Mouse (Mus musculus): ENCODE measurements at regions not wholly inside any gene's neighbourhood (a gene's known extent, or its start where the extent isn't known, plus 50 kb on each side); places are given as distances from the start of the nearest gene placed in this dataset.

DNA sequence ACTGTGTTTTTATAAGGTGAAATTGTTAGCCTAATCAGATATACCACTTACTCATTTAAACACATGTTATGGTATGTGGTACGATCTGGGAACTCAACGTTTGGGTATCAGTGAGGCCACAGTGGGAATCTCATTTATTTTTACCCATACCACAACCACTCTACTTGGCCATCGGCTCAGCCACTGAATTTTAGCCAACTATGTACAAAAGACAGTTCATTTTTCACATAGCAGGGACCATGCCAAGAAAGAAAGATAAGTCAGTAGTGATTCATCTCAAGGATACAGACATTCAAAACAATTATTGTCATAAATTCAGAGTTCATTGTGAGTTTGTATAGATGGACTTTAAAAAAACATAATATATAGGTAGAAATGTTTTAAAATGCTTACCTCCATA lies 634.7 kb upstream of the Adgrl2 start:
- CTCF ChIA-PET: no interaction called here

DNA sequence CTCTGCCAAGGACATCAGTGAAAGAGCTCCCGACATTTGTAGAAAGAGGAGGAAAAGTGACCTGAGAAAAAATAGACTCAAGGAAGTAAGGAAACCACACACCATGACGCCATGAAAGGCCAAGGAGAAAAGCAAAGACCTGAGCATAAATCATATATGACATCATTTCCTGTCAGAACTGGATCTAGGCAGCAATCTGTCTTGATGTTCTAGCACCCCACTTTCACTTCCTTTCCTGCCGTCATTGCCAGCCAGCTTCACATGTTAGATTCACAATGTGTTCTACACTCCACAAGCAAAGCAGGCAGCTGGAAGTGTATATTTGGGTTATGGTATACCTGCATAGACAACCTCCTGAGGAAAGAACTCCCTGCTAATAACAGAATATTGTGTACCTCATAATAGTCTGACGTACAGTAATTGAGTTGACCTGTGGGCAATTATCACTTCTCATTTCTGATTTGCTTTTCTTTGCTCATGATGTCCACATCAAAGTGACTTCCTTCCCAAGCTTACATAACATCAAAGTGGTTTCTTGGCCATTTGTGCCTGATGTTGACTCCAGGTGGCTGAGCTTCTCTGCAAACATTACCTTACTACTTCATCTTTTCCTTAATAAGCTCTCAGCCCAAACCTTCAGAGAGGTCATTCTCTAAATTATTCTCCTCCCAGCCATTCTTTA lies 633.6 kb upstream of the Adgrl2 start:
- CTCF ChIA-PET: no interaction called here

DNA sequence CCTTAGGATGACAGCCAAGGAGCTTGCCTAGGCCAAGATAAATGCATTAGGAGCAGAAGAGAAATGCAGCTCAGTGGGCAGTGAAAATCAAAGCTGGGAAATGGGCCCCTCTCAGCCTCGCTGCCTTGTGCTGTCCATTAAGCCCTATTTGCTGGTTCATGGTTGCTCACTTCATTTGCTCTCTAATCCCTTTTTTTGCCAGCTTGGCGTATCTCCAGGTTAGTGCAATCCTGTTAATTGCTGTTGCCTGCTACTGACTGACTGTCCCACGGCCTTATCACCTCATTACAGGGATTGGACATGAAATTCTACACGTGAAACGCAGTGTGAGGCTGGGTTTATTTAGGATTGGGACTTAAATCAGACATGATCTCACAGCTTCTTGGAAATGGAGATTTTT lies 613.5 kb upstream of the Adgrl2 start:
- CTCF ChIA-PET: no interaction called here

DNA sequence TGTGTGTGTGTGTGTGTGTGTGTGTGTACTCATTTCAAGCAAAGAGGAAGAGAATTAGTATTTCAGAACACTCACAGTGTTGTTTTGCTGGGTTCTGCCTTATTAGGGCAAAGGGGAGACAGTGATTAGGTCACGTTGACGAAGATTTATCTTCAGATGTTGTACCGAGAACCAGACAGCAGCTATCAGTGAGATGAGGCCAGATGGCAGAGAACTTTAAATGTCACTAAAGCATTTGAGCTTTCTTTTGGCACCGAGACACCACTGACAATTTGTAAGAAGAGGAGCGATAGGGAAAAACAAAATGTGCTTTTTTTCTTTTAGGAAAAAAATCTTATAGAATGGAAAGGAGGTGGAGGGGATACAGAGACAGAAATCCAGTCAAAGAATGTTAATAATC lies 610.9 kb upstream of the Adgrl2 start:
- CTCF ChIA-PET: no interaction called here

DNA sequence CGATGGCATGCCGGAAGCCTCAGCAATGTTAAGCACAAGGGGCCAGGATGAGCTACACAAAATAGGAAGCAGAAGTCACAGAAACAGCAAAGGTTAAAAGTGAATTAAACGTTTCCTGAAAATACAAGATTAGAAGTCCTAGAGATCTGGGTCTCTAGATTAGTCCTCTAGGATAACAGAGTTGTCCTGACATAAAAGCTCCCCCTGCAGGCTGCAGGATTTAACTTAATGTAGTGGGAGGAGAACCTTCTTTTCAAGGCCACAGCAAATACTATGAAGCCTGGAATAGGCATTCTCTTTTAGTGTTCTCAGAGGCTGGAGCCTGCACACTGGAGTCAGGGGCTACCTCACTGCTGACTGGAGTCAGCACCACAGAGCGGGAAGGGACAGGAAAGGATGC lies 604.1 kb upstream of the Adgrl2 start:
- CTCF ChIA-PET: no interaction called here

DNA sequence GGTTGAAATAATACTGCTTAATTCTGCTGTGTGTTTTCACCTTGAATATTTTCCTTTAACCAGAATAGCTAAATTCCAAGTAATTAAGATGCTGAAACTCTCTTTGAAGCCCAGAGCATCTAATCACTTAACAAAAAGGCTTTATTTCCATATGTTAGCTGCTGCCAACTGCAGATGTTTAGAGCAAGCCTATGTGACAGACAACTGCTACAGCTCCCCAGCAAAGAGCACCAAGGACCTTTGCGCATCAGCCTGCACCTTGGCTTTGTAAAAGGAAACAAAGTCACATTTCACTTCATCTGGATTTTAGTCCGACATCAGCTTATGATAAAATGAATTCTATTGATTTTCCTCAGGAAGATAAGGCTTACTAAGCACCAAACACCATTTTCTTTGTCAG lies 595.4 kb upstream of the Adgrl2 start:
- CTCF ChIA-PET: interaction anchor here (0.7 kb wide), 1 partner anchor 475 kb away, joined by 5 read pairs; no protein-coding TSS in a partner anchor

DNA sequence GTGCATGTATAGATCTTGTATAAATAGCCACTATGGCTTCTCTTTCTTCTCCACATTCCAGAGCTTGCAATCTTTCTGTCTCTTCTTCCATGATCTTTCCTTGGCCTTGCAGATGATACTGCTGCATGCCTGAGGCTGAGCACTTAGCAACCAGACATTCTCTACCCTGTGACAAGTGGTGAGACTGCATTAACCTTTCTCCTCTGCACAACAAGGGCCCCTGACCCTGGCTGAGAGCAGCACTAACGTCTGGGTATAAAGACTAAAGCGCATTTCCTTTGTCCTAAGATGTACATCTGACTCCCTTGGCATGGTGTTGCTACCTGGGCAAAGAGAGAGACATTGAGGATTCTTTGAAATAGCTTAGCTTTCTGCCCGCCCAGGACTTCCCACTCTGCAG lies 590.8 kb upstream of the Adgrl2 start:
- CTCF ChIA-PET: no interaction called here

DNA sequence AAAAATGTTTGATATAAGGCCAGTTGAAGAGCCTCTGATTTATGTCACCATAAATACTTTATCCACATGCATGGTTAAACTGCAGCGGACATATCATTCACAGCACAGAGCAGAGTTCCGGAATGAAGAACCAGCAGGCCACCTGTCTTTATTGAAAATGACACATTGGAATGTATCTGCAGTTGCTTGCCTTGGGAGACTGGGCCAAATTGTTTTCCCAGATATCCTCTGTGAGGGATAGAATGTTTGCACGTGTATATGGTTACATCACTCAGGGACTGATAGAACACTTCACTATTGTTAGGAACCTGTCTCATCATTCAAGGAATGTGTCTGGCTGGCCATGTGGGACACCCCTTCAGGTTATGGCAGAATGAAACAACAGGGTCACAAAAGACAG lies 585.3 kb upstream of the Adgrl2 start:
- CTCF ChIA-PET: no interaction called here

DNA sequence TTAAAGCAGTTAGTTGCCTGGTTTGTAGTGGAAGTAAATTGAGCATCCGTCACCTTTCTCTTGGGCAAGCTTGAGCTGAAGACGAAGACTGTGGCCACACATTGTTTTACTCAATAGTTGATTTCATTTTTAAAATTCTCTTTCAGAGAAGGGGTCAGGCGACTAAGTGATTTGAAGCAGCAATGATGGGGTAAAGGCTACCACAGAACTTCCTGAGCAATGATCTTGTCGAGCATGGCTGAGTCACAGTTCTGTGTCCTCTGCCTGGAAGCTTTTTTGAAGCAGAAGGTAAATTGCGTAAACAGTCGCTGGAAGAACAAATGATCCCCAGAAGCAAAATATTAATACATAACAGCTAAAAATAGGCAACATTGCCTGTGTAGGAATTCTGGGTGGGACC lies 576.5 kb upstream of the Adgrl2 start:
- CTCF ChIA-PET: no interaction called here

DNA sequence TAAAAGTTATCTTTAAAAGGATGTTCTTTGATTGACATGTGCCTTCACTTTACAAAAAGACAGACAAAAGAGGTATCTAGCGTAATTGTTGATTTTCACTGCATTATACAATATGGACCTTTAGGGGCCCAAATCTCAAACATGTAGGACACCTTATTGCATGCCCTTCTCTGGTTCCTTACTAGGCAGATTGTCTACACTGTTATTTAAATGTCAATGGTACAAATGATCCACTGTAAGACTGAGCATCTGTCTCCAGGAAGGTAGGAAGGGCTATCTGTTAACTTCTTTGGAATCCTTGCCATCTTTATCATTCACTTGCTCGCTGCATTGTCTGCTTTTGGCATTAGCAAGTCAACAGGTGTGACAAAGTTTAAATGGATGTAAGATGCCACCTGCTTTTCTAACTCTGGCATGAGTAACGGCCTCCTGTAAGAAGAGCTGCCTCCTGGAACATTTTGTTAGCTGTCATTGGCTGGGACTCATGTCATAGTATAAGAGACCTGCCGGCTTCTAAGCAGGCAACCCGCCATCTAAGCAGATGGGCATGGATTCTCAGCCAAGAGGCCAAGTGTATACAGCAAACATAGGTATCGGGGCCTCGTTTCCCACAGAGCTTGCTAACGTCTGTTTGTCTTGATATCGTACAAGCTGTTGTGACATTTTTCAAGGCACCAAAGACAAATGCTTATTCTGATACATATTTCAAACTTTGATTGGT lies 560.0 kb upstream of the Adgrl2 start:
- CTCF ChIA-PET: no interaction called here

DNA sequence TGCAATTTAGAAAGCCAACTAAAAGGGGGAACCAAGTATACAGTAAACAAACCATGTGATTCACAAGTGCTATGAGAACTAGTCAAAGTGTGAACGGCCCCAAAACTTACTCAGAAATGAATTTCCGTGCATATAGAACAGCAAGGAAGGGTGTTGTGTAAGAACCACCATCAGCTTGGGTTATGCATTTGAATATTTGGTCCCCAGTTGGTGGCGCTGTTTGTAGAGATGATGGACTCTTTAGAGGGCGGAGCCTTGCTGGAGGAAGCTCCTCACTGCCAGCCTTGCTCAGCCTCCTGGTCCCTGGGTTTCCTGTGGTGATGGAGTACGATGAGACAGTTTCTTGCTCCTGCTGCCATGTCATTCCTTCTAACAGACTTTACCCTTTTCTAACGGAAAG lies 556.7 kb upstream of the Adgrl2 start:
- CTCF ChIA-PET: no interaction called here

DNA sequence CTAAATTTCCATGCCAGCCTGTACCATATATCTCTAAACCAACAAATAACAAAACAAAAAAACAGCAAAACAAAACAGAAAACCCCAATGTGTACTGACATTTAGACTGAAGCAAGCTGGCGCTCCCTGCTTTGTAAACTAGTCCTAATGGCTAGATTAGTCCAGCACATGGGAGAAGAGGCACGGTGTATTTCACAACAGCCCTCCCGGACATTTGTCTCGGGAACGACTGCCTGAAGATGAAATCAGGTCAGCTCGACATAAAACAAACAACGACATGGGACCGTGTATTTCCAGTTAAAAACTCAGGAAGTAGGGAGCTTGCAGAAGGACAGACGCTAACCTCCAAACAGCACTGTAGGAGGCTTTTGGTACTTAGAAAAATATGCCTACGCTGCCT lies 555.9 kb upstream of the Adgrl2 start:
- CTCF ChIA-PET: no interaction called here

DNA sequence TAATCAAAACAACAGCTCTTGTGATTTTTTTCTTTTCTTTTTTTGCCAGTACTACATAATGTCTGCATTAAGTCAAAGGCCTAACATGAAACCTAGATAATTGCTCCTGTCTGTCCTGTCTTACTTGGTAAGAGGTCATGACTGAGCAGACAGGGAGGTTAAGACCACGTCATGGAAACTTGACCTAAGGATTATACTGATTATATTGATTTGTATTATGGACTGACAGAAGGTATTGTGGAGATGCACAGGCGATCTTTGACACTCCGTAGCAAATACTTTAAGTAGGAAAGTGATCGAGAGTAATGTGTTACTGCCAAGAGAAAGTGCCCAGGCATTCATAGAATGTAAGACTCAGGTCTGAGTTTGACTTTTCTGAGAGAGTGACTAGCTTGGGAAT lies 543.8 kb upstream of the Adgrl2 start:
- CTCF ChIA-PET: no interaction called here

DNA sequence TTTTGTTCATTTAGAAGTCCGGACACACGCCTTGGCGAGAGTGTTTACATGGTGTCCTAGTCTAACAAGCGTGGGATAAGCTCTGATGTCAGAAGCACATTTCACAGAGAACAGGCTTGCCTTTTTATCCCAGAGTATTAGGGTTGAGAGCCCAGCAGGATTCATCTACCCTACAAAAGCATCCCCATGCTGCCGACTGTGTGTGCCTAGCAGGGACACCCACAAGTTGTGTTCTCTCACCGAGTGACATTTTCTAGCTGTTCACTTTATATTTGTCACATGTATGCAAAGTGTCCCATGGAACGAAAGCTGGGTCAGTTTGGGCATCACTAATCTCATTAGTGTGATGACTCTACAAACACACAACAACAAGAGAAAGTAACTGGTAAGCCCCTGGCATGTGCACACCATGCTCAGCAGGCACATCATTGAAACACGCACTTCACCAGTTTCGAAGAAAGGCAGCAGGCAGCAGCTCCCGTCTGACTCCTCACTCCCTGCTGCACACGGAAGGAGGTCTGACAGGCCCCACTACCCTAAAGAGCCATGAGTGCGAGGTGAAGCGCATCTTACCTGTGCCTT lies 539.8 kb upstream of the Adgrl2 start:
- CTCF ChIA-PET: no interaction called here

DNA sequence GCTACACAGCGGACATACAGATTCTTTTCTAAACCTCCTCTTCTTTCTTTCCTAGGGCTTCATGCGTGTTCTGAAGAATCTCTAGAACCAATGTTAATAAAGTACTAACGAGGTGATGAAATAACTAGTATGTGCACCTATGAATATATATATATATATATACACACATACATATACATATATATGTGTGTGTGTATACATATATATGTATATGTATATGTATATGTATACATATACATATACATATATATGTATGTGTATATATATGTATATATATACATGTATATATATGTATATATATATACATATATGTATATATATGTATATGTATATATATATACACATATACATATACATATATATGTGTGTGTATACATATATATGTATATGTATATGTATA lies 536.2 kb upstream of the Adgrl2 start:
- CTCF ChIA-PET: no interaction called here

DNA sequence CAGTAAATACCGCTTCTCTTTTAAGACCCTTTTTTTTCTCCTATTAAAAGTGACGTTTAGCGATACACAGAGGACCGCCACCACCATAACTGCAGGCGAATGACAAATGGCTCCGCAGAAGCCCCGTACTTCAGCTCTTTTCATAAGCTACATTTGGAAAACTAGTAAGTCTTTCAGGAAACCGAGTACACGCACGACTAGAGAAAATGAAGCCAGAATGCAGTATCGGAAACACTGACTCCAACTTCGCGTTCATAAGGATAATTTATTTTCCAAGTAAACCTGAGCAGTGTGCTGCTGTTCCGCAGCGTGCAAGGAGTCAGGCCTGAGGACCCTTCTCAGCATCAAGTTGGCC lies 529.2 kb upstream of the Adgrl2 start:
- CTCF ChIA-PET: no interaction called here

DNA sequence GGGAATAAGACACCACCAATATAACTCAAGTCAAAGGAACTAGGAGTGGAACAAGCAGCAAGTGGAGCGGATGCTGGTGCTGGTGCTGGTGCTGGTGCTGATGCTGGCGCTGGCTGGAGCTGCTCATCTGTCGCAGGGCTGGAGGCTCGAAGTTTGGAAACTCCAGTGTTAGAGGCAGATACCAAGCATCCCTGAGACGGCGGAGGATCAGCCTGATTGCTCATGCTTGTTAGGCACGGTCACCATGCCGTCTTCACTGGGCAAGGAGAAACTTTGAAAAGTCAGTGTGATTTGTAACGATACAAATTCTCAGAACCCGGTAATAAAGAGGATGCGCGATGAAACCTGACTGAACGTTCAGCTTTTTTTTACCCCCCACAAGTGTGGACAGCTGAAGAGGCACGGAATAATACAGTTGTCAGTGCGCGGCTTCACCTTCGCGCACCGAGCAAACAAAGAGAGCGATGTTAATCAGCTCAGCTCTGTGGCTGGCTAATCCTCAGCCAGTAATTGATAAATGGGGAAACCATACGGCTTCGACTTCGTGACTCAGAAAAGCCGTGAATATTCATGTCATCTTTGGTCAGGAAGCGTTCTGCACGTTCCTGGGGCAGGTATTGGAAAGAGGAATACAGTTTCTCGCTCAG lies 528.7 kb upstream of the Adgrl2 start:
- CTCF ChIA-PET: no interaction called here

DNA sequence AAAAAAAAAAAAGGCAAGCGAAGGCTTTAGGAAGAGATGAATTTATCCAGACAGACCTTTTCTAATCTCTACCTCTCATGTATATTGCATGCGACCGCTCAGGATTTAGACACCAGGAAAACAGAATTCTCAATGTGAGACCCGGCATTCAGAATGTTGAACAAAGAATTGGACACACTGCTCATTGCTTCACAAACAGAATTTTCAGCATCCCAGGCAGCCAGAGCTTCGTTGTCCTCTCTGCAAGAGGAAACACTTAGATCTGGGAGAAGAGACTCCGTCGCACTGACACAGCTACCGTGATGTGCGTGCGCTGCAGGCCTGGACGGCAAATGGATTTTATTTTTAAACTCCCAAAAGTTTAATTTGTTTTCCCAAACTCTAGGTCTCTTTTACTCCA lies 527.2 kb upstream of the Adgrl2 start:
- CTCF ChIA-PET: no interaction called here

DNA sequence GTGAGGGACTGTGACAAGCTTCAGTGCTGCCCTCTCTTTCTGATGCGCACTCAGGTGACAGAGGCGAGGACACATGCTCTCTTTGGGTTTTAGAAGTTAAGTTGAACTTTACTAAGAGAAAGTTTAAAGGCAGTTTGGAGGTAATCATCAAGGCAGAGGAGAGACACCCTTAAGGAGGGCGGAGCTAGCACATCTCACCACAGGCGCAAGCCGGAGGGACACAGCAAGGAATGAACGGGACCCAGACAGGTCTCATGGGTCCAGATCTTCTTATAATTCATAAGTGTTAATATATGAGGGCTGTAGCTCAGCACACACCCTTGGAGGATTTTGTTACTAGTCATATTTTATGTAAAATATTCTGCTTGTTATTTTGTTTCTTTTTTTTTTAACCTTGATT lies 518.8 kb upstream of the Adgrl2 start:
- CTCF ChIA-PET: no interaction called here

DNA sequence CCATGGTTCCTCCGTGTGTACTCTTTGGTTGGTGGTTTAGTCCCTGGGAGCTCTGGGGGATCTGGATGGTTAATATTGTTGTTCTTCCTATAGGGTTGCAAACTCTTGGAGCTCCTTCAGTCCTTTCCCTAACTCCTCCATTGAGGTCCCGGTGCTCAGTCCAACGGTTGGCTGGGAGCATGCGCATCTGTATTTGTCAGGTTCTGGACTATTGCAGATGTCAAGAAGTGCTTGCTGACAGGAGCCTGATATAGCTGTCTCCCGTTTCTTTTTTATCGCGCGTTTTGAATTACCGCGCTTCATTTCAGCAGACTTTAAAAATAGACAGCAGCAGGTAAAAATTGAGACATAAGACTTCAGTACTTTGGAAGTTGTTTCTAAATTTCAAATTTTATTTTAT lies 518.3 kb upstream of the Adgrl2 start:
- CTCF ChIA-PET: no interaction called here

DNA sequence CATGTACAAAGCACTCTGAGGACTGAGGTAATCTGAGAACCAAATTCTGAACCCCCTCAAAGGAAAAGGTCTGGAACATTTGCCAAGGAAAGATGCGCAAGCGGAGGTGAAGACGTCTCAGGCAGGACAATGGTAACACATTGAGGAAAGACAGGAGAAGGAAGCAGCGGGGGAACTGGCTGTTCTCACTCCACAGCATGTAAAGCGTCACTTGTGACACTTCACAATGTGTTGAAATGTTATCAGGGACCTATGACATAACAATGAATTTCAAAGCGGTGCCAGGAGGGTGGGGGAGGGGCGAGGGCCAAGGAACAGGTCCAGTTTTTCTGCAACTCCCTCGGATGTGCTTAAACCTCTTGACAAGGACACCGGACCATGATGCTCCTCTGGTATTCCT lies 515.3 kb upstream of the Adgrl2 start:
- CTCF ChIA-PET: no interaction called here

DNA sequence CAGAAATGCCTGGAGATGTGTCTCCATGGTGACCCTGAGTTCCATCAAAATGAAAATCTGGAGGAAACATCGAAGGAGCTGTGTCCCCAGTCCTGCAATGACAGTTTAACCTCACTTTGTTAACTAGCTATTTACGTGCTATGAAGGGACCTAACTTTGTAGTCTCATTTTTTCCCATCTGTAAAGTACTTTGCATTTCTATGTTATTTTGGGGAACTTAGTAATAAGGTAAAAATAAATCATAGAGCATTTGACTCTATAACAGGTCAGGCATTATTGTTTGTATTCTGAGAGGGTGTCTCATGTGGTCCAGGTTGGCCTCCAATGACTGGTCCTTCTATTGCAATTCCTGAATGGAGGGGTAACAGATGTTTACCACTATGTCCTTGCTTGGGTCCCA lies 513.6 kb upstream of the Adgrl2 start:
- CTCF ChIA-PET: no interaction called here

DNA sequence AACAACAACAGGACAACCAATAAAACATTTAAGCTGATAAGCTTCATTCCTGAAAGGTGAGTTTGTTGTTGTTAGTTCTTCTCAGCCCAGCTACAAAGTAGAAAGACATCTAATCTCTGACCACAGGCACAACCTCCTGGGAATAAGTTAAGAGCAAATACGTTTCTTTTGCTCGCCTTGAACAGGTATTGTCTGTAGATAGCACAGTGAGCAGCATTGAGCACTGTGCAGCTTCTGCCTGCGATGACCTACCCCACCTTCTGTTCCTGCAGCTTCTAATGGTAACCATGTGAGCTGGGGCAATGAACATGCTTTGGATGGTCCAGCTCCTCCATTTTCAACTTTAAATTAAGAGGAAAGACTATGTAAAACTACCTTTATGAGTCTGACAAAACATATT lies 509.8 kb upstream of the Adgrl2 start:
- CTCF ChIA-PET: no interaction called here

DNA sequence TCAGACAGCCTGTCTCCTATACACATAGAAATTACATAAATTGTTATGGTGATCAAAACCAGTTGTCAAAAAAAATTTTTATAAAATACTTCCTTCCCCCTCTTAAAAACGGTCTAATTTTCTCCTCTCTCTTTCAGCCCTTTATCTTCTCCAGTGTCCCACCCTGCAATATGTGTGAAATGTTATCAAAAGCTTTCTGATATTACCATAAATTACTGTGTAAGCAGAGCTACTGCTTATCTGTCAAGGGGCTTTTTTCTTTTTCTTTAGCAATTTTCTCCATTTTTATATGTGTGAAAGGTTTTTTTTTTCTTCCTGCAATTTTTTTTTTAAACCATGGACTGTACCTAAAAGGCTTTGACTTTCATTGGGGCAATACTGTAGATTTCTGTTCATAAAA lies 508.4 kb upstream of the Adgrl2 start:
- CTCF ChIA-PET: no interaction called here

Measured in spleen, embryonic (tissue).